8 mouse cellular contexts compared by ENCODE assay signal in the genomic region with DNA sequence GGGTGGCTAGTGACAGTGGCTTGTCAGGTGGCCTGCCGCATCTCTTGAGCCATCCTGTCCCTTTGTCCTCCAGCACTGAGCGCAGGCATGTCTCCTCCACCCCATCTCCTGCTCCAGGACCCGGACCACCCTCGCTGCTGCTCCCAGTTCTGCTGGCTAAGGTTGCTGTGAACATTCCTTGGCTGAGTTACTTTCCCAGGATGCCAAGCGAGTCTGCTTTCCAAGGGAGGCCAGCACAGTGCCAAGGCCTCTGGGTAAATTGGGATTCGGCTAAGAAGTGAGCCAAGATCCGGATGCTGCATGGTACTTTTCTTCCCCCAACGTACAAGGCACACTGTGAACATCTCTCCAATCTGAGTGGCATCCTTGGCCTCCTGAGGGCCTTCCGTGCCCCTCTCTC.
DNase-seq lines count a peak whose midpoint lies in the region; ATAC-seq lines count a peak whose summit lies in the region.

No protein-coding gene starts in this region.

- no peaks in the 10 kb centered on the region for H3K36me3 ChIP-seq in intestine, embryonic 15.5 days

- no peak for ATAC-seq in intestine, embryonic 15.5 days

- no peak overlapping the region for H3K4me2 ChIP-seq in intestine, embryonic 15.5 days (replicated peaks)

- no peaks in the 10 kb centered on the region for H3K4me1 ChIP-seq in intestine, embryonic 15.5 days (replicated peaks)

- H3K27ac ChIP-seq in intestine, embryonic 15.5 days: no peak overlapping the region

- H3K9me3 ChIP-seq in intestine, embryonic 15.5 days: no peaks in the 10 kb centered on the region

- no peaks in the 10 kb centered on the region for H3K27me3 ChIP-seq in intestine, embryonic 15.5 days (replicated peaks)

- DNase-seq in adrenal gland, postnatal 10 days: peak; percentile 45
- no peak for DNase-seq in adrenal gland, postnatal 25 days
- DNase-seq in urinary bladder, postnatal 14 days (ENCODE audit: low spot score): peak; percentile 20
- no peak for DNase-seq in urinary bladder, postnatal 4 days (ENCODE audit: low spot score in 2 of 2)
- peak; percentile 20 to 34 for DNase-seq in layer of hippocampus, postnatal 25 days (ENCODE audit: extremely low spot score in 1 of 2, low spot score in 1 of 2)
- DNase-seq in ovary, adult 18-20 months (ENCODE audit: low spot score): no peak
- no peak for DNase-seq in gastrocnemius, postnatal 14 days

- WGBS in intestine, embryonic 15.5 days: 92% methylated on average over 9 of the region's 9 CpGs

- H3K9ac ChIP-seq in intestine, embryonic 15.5 days: no peak overlapping the region

- intact Hi-C loops in gastrocnemius, postnatal 14 days (cut with DNase I; ENCODE audit: low total_unique reads): no loop called here

- H3K4me3 ChIP-seq in intestine, embryonic 15.5 days (replicated peaks): no peak overlapping the region

Comparison
In these comparisons a context has a peak if more than half of its experiments do, and no peak if none do; other contexts are left out.
1. DNase-seq: peak in adrenal gland, postnatal 10 days (single experiment), urinary bladder, postnatal 14 days (single experiment) and layer of hippocampus, postnatal 25 days (2 of 2); none in adrenal gland, postnatal 25 days (single experiment), urinary bladder, postnatal 4 days (0 of 2), ovary, adult 18-20 months (single experiment) and gastrocnemius, postnatal 14 days (single experiment).